Mouse (Mus musculus) heart, adult 2 months (tissue): ENCODE results near the gene Tcf7l1. TPM values are rescaled to one million over a fixed set of nuclear protein-coding genes. Genes with fewer than 3 reads are reported as not detected.
A peak's percentile ranks its signal among the peaks of the same experiment; 100 is the strongest.

Experiments
- DNase-seq, 2 experiments: peaks; one replicate each; pipeline ENCODE4 v3.0.0; 2021
- H3K27ac ChIP-seq: fragments of 200-600 bp; 2 replicates; pipeline ENCODE4 v1.8.1; 2022
- H3K27me3 ChIP-seq: fragments of 200-500 bp; 2 replicates; pipeline ENCODE4 v1.6.1; 2012; ENCODE audit warnings: mild to moderate bottlenecking, low read length, inconsistent platforms, mixed read lengths; ENCODE audit not compliant: control insufficient read depth, insufficient read depth
- H3K36me3 ChIP-seq: fragments of 200-500 bp; 2 replicates; pipeline ENCODE4 v1.6.1; 2012; ENCODE audit warnings: low read length, inconsistent platforms; ENCODE audit not compliant: control insufficient read depth, insufficient read depth
- H3K4me1 ChIP-seq: fragments of 200-500 bp; 2 replicates; pipeline ENCODE4 v1.6.1; 2011; ENCODE audit warnings: low read length; ENCODE audit not compliant: control insufficient read depth, insufficient read depth
- H3K4me3 ChIP-seq: fragments of 200-600 bp; 2 replicates; pipeline ENCODE4 v1.8.1; 2022
- H3K79me2 ChIP-seq: fragments of 200-500 bp; replicated peaks from 2 replicates; pipeline ENCODE4 v1.6.1; 2012; ENCODE audit warnings: mild to moderate bottlenecking, inconsistent platforms, low read length, moderate library complexity, mixed read lengths; ENCODE audit not compliant: control insufficient read depth, insufficient read depth
- H3K9ac ChIP-seq: fragments of 200-500 bp; 2 replicates; pipeline ENCODE4 v1.6.1; 2012; ENCODE audit warnings: low read depth, mild to moderate bottlenecking, control low read depth, inconsistent platforms, low read length, mixed read lengths
- CTCF ChIP-seq: fragments of 200-600 bp; IDR thresholded peaks from 2 replicates; pipeline ENCODE4 v1.8.1; 2022; ENCODE audit warnings: antibody characterized with exemption, mild to moderate bottlenecking, moderate library complexity
- EP300 ChIP-seq: fragments of 200-500 bp; IDR thresholded peaks from 2 replicates; pipeline ENCODE4 v1.6.1; 2011; ENCODE audit warnings: low read depth, low read length, control low read depth; ENCODE audit not compliant: insufficient read depth
- POLR2A ChIP-seq: fragments of 200-500 bp; IDR thresholded peaks from 2 replicates; pipeline ENCODE4 v1.6.1; 2011; ENCODE audit warnings: mild to moderate bottlenecking, low read depth, low read length, control low read depth; ENCODE audit not compliant: insufficient read depth
- WGBS: fragments of 180-500 bp; shearing (Covaris S2); methylation state at CpG from one replicate; pipeline ENCODE4 v1.1.7; 2018; 5-methylcytosine and 5-hydroxymethylcytosine counted together
- intact Hi-C: fragments of 180-260 bp; cut with DNase I; formaldehyde crosslinking; loops from one replicate; pipeline ENCODE4 v1.15.1; 2025
- polyA plus RNA-seq: library from polyadenylated mRNA; depleted of rRNA; stranded (reverse); fragments of >200 nt; gene quantifications from 2 replicates; pipeline ENCODE4 v1.2.3, GENCODE M21; 2012
- total RNA-seq, 2 experiments: library from RNA; stranded (reverse); gene quantifications; 2 replicates each; pipeline ENCODE4 v1.2.3; 2021

The Tcf7l1 gene
- total and polyA plus RNA-seq, 3 experiments, result 8.8 to 17.7 (median 10.0) TPM

- TF ChIP-seq EP300 (no peak), POLR2A (no peak), CTCF (no peak)
- Histone ChIP-seq H3K9ac (no peak overlapping the region), H3K4me1 (peaks cover 5% of the 10 kb centered on the region), H3K27me3 (no peaks in the 10 kb centered on the region), H3K27ac (no peak overlapping the region), H3K4me3 (no peak overlapping the region), H3K36me3 (no peaks in the 10 kb centered on the region), H3K79me2 (no peaks in the 10 kb centered on the region; the same call in 1 of the 2 replicates)
- no peak for DNase-seq
- 61% methylated on average over 9 of the region's 9 CpGs for WGBS
- intact Hi-C loops, result no loop called here
These were observed 34.8 kb downstream of the Tcf7l1 start for GRCm38 (mm10) chr6:72754215-72754614.

- no peak for DNase-seq
- WGBS, result 92% methylated on average over 8 of the region's 8 CpGs
- H3K27ac ChIP-seq, result no peak overlapping the region
- peaks cover 8% of the 10 kb centered on the region for H3K4me1 ChIP-seq
- H3K4me3 ChIP-seq, result no peak overlapping the region
- no peaks in the 10 kb centered on the region for H3K27me3 ChIP-seq
- no peak overlapping the region for H3K9ac ChIP-seq
- TF ChIP-seq EP300 (no peak), POLR2A (no peak), CTCF (no peak)
- intact Hi-C loops, result no loop called here
- no peaks in the 10 kb centered on the region; the same call in 1 of the 2 replicates for H3K79me2 ChIP-seq
- H3K36me3 ChIP-seq, result no peaks in the 10 kb centered on the region
These were observed 35.3 kb downstream of the Tcf7l1 start for GRCm38 (mm10) chr6:72753782-72754181.

GRCm38 (mm10) chr6:72752824-72753223 lies 36.2 kb downstream of the Tcf7l1 start:
- Histone ChIP-seq H3K36me3 (no peaks in the 10 kb centered on the region; the same call in 1 of the 2 replicates), H3K79me2 (no peaks in the 10 kb centered on the region; the same call in 1 of the 2 replicates), H3K4me1 (peaks cover 12% of the 10 kb centered on the region), H3K27me3 (no peaks in the 10 kb centered on the region), H3K27ac (no peak overlapping the region), H3K4me3 (no peak overlapping the region), H3K9ac (no peak overlapping the region)
- intact Hi-C loops, result no loop called here
- TF ChIP-seq CTCF, result no peak
- TF ChIP-seq POLR2A, result no peak
- TF ChIP-seq EP300, result no peak
- 65% methylated on average over 15 of the region's 15 CpGs for WGBS
- no peak for DNase-seq

GRCm38 (mm10) chr6:72751210-72751609 lies 37.8 kb downstream of the Tcf7l1 start:
- H3K27me3 ChIP-seq, result no peaks in the 10 kb centered on the region
- TF ChIP-seq EP300 (no peak), CTCF (peak; percentile 46)
- DNase-seq, result no peak
- intact Hi-C loops, result no loop called here
- peaks cover 13% of the 10 kb centered on the region for H3K4me1 ChIP-seq
- no peaks in the 10 kb centered on the region; the same call in 1 of the 2 replicates for H3K79me2 ChIP-seq
- H3K4me3 ChIP-seq, result no peak overlapping the region
- WGBS, result 93% methylated on average over 1 of the region's 1 CpGs
- no peak overlapping the region for H3K9ac ChIP-seq
- no peak overlapping the region for H3K27ac ChIP-seq
- H3K36me3 ChIP-seq, result no peaks in the 10 kb centered on the region; the same call in 1 of the 2 replicates

- H3K9ac ChIP-seq, result no peak overlapping the region
- TF ChIP-seq CTCF (no peak), EP300 (no peak), POLR2A (no peak)
- no peaks in the 10 kb centered on the region for H3K27me3 ChIP-seq
- 43% methylated on average over 5 of the region's 5 CpGs for WGBS
- DNase-seq, result no peak
- intact Hi-C loops, result loop anchor here (5.0 kb wide), 1 partner anchor 77 kb away; no protein-coding TSS in a partner anchor
- H3K27ac ChIP-seq, result peak overlapping the region; percentile 36
- H3K4me3 ChIP-seq, result no peak overlapping the region
- no peaks in the 10 kb centered on the region; the same call in 1 of the 2 replicates for H3K36me3 ChIP-seq
- no peaks in the 10 kb centered on the region; the same call in 1 of the 2 replicates for H3K79me2 ChIP-seq
- H3K4me1 ChIP-seq, result peaks cover 20% of the 10 kb centered on the region
These were observed 40.1 kb downstream of the Tcf7l1 start for GRCm38 (mm10) chr6:72748882-72749437.

- no peak for TF ChIP-seq POLR2A
- TF ChIP-seq CTCF, result no peak
- no peak for TF ChIP-seq EP300
- H3K4me1 ChIP-seq, result peaks cover 20% of the 10 kb centered on the region
- H3K79me2 ChIP-seq, result no peaks in the 10 kb centered on the region; the same call in 1 of the 2 replicates
- intact Hi-C loops, result loop anchor here (5.0 kb wide), 1 partner anchor 76 kb away; no protein-coding TSS in a partner anchor
- WGBS, result 10% methylated on average over 2 of the region's 2 CpGs
- H3K9ac ChIP-seq, result no peak overlapping the region
- no peaks in the 10 kb centered on the region; the same call in 1 of the 2 replicates for H3K36me3 ChIP-seq
- H3K27ac ChIP-seq, result peak overlapping the region; percentile 36
- H3K4me3 ChIP-seq, result no peak overlapping the region
- DNase-seq, result no peak
- no peaks in the 10 kb centered on the region for H3K27me3 ChIP-seq
These were observed 40.6 kb downstream of the Tcf7l1 start for GRCm38 (mm10) chr6:72748421-72748820.
